Mouse (Mus musculus): ENCODE data around the gene Plekhm2. TPM values are rescaled to one million over a fixed set of nuclear protein-coding genes. Genes with fewer than 3 reads are reported as not detected.

Gene Plekhm2
- polyA plus RNA-seq, 1 experiment from 2014 or later, result 5.5 TPM

GRCm38 (mm10) chr4:141617863-141618564, 46.7 kb downstream of the Plekhm2 start:
- H3K4me2 ChIP-seq, result peak overlapping the region; percentile 67
- no peaks in the 10 kb centered on the region for H3K36me3 ChIP-seq
- no peaks in the 10 kb centered on the region for H3K27me3 ChIP-seq
- peaks cover 18% of the 10 kb centered on the region for H3K4me1 ChIP-seq
- no peaks in the 10 kb centered on the region for H3K9me3 ChIP-seq
- WGBS, result 11% methylated on average over 22 of the region's 22 CpGs
- peak overlapping the region; percentile 26 for H3K4me3 ChIP-seq
- peak; percentile 13; the same call in 1 of the 2 replicates for ATAC-seq (ENCODE audit: borderline replicate concordance, extremely low read depth, low FRiP score, low TSS enrichment)
- H3K9ac ChIP-seq, result peak overlapping the region; percentile 27; the same call in 1 of the 2 replicates
- H3K27ac ChIP-seq, result no peak overlapping the region

GRCm38 (mm10) chr4:141617299-141617698, 47.4 kb downstream of the Plekhm2 start:
- H3K4me1 ChIP-seq, result peaks cover 18% of the 10 kb centered on the region
- H3K27me3 ChIP-seq, result no peaks in the 10 kb centered on the region
- H3K9ac ChIP-seq, result peak overlapping the region; percentile 27; the same call in 1 of the 2 replicates
- peak; percentile 27; the same call in 1 of the 2 replicates for ATAC-seq (ENCODE audit: borderline replicate concordance, extremely low read depth, low FRiP score, low TSS enrichment)
- H3K9me3 ChIP-seq, result no peaks in the 10 kb centered on the region
- H3K36me3 ChIP-seq, result no peaks in the 10 kb centered on the region
- no peak overlapping the region for H3K27ac ChIP-seq
- H3K4me3 ChIP-seq, result peak overlapping the region; percentile 26
- WGBS, result 8% methylated on average over 20 of the region's 20 CpGs
- H3K4me2 ChIP-seq, result peak overlapping the region; percentile 67

GRCm38 (mm10) chr4:141616811-141617210, 47.9 kb downstream of the Plekhm2 start:
- WGBS, result 68% methylated on average over 6 of the region's 6 CpGs
- ATAC-seq (ENCODE audit: borderline replicate concordance, extremely low read depth, low FRiP score, low TSS enrichment), result no peak
- Histone ChIP-seq H3K9me3 (no peaks in the 10 kb centered on the region), H3K36me3 (no peaks in the 10 kb centered on the region), H3K4me2 (no peak overlapping the region), H3K4me3 (no peak overlapping the region), H3K27me3 (no peaks in the 10 kb centered on the region), H3K4me1 (peaks cover 18% of the 10 kb centered on the region), H3K27ac (no peak overlapping the region), H3K9ac (no peak overlapping the region)

GRCm38 (mm10) chr4:141614946-141615345, 49.8 kb downstream of the Plekhm2 start:
- Histone ChIP-seq H3K36me3 (no peaks in the 10 kb centered on the region), H3K9me3 (no peaks in the 10 kb centered on the region), H3K27ac (no peak overlapping the region), H3K9ac (no peak overlapping the region), H3K4me2 (no peak overlapping the region), H3K4me3 (no peak overlapping the region), H3K27me3 (no peaks in the 10 kb centered on the region), H3K4me1 (peaks cover 18% of the 10 kb centered on the region)
- 67% methylated on average over 14 of the region's 14 CpGs for WGBS
- ATAC-seq (ENCODE audit: borderline replicate concordance, extremely low read depth, low FRiP score, low TSS enrichment), result no peak

GRCm38 (mm10) chr4:141609538-141609937, 55.2 kb downstream of the Plekhm2 start:
- no peak for ATAC-seq (ENCODE audit: borderline replicate concordance, extremely low read depth, low FRiP score, low TSS enrichment)
- H3K4me2 ChIP-seq, result no peak overlapping the region
- no peak overlapping the region for H3K4me3 ChIP-seq
- no peaks in the 10 kb centered on the region for H3K36me3 ChIP-seq
- H3K9ac ChIP-seq, result no peak overlapping the region
- H3K27me3 ChIP-seq, result no peaks in the 10 kb centered on the region
- H3K4me1 ChIP-seq, result peaks cover 19% of the 10 kb centered on the region
- 50% methylated on average over 6 of the region's 6 CpGs for WGBS
- no peaks in the 10 kb centered on the region for H3K9me3 ChIP-seq
- H3K27ac ChIP-seq, result no peak overlapping the region

GRCm38 (mm10) chr4:141605861-141606260, 58.8 kb downstream of the Plekhm2 start, which contains the start of gene Fblim1:
Gene Fblim1, minus strand, starts transcription at chr4:141606096.
- H3K9ac ChIP-seq, result no peak within 1 kb of the TSS
- H3K9me3 ChIP-seq, result no peaks in the 10 kb centered on the region
- no peaks in the 10 kb centered on the region for H3K27me3 ChIP-seq
- WGBS, result 62% methylated on average over 11 of the region's 11 CpGs
- H3K36me3 ChIP-seq, result no peaks in the 10 kb centered on the region
- H3K27ac ChIP-seq, result peak within 1 kb of the TSS; percentile 70
- no peak within 1 kb of the TSS for H3K4me2 ChIP-seq
- no peak within 1 kb of the TSS for H3K4me3 ChIP-seq
- H3K4me1 ChIP-seq, result peaks cover 43% of the 10 kb centered on the region
- ATAC-seq (ENCODE audit: borderline replicate concordance, extremely low read depth, low FRiP score, low TSS enrichment), result no peak

- no peaks in the 10 kb centered on the region for H3K36me3 ChIP-seq
- peak overlapping the region; percentile 70; the same call in 1 of the 2 replicates for H3K27ac ChIP-seq
- no peak overlapping the region for H3K4me3 ChIP-seq
- 82% methylated on average over 5 of the region's 5 CpGs for WGBS
- no peak overlapping the region for H3K4me2 ChIP-seq
- ATAC-seq (ENCODE audit: borderline replicate concordance, extremely low read depth, low FRiP score, low TSS enrichment), result no peak
- H3K9ac ChIP-seq, result no peak overlapping the region
- H3K4me1 ChIP-seq, result peaks cover 48% of the 10 kb centered on the region
- H3K9me3 ChIP-seq, result no peaks in the 10 kb centered on the region
- no peaks in the 10 kb centered on the region for H3K27me3 ChIP-seq
Measured at GRCm38 (mm10) chr4:141605421-141605820, 59.3 kb downstream of the Plekhm2 start.

- Histone ChIP-seq H3K9ac (no peak overlapping the region), H3K4me1 (peaks cover 52% of the 10 kb centered on the region)
- 13% methylated on average over 8 of the region's 8 CpGs for WGBS
Measured at GRCm38 (mm10) chr4:141604493-141604892, 60.2 kb downstream of the Plekhm2 start.

GRCm38 (mm10) chr4:141603921-141604320, 60.8 kb downstream of the Plekhm2 start:
- H3K4me2 ChIP-seq, result no peak overlapping the region
- no peak for ATAC-seq (ENCODE audit: borderline replicate concordance, extremely low read depth, low FRiP score, low TSS enrichment)
- H3K4me1 ChIP-seq, result peaks cover 51% of the 10 kb centered on the region
- 60% methylated on average over 4 of the region's 4 CpGs for WGBS
- H3K9ac ChIP-seq, result no peak overlapping the region
- H3K27ac ChIP-seq, result peak overlapping the region; percentile 70
- H3K27me3 ChIP-seq, result no peaks in the 10 kb centered on the region
- H3K4me3 ChIP-seq, result no peak overlapping the region
- no peaks in the 10 kb centered on the region for H3K9me3 ChIP-seq
- H3K36me3 ChIP-seq, result no peaks in the 10 kb centered on the region

More at GRCm38 (mm10) chr4:141604493-141604892, 60.2 kb downstream of the Plekhm2 start:
- Histone ChIP-seq H3K4me2 (no peak overlapping the region), H3K9me3 (no peaks in the 10 kb centered on the region), H3K27me3 (no peaks in the 10 kb centered on the region), H3K27ac (peak overlapping the region; percentile 70), H3K36me3 (no peaks in the 10 kb centered on the region), H3K4me3 (no peak overlapping the region)
- peak; percentile 55 for ATAC-seq (ENCODE audit: borderline replicate concordance, extremely low read depth, low FRiP score, low TSS enrichment)

GRCm38 (mm10) chr4:141602523-141603223, 62.0 kb downstream of the Plekhm2 start:
- no peaks in the 10 kb centered on the region for H3K27me3 ChIP-seq
- H3K9ac ChIP-seq, result no peak overlapping the region
- no peak overlapping the region for H3K4me2 ChIP-seq
- H3K4me3 ChIP-seq, result no peak overlapping the region
- no peaks in the 10 kb centered on the region for H3K36me3 ChIP-seq
- H3K27ac ChIP-seq, result peak overlapping the region; percentile 37; the same call in 1 of the 2 replicates
- ATAC-seq (ENCODE audit: borderline replicate concordance, extremely low read depth, low FRiP score, low TSS enrichment), result no peak
- no peaks in the 10 kb centered on the region for H3K9me3 ChIP-seq
- WGBS, result 68% methylated on average over 11 of the region's 11 CpGs
- peaks cover 61% of the 10 kb centered on the region for H3K4me1 ChIP-seq

- no peak for ATAC-seq (ENCODE audit: borderline replicate concordance, extremely low read depth, low FRiP score, low TSS enrichment)
- no peaks in the 10 kb centered on the region for H3K36me3 ChIP-seq
- WGBS, result 70% methylated on average over 12 of the region's 12 CpGs
- no peaks in the 10 kb centered on the region for H3K9me3 ChIP-seq
- no peaks in the 10 kb centered on the region for H3K27me3 ChIP-seq
- H3K4me1 ChIP-seq, result peaks cover 66% of the 10 kb centered on the region
- H3K4me3 ChIP-seq, result no peak overlapping the region
- no peak overlapping the region for H3K9ac ChIP-seq
- H3K27ac ChIP-seq, result 0 out of 2 replicates have a peak overlapping the region, but pooled peaks have one; percentile 90
- no peak overlapping the region for H3K4me2 ChIP-seq
Measured at GRCm38 (mm10) chr4:141601148-141601862, 63.4 kb downstream of the Plekhm2 start.

Data from lung, embryonic 15.5 days (tissue).